8 mouse cellular contexts compared by ENCODE assay signal in genomic region chr15:3979871-3980270, GRCm38 (mm10). TPM values are rescaled to one million over a fixed set of nuclear protein-coding genes. Genes with fewer than 3 reads are reported as not detected.
A peak's percentile ranks its signal among the peaks of the same experiment; 100 is the strongest.
DNase-seq lines count a peak whose midpoint lies in the region; ATAC-seq and TF ChIP-seq lines count a peak whose summit lies in the region.

No protein-coding gene starts in this region.

- H3K27ac ChIP-seq in liver, adult 2 months (replicated peaks; ENCODE audit: insufficient read depth, low read depth, low read length): peak overlapping the region; percentile 92
- H3K27ac ChIP-seq in cortical plate, adult 2 months (ENCODE audit: insufficient read depth, low read length): peak overlapping the region; percentile 98
- H3K27ac ChIP-seq in intestine, embryonic 14.5 days (ENCODE audit: low read depth): peak overlapping the region; percentile 97

- H3K9ac ChIP-seq in liver, adult 2 months (ENCODE audit: low read depth, low read length): no peak overlapping the region
- peak overlapping the region; percentile 90 for H3K9ac ChIP-seq in intestine, embryonic 14.5 days (ENCODE audit: low read length)

- H3K27me3 ChIP-seq in liver, adult 2 months (ENCODE audit: control insufficient read depth, insufficient read depth, low read length): no peaks in the 10 kb centered on the region
- H3K27me3 ChIP-seq in intestine, embryonic 14.5 days (replicated peaks; ENCODE audit: control insufficient read depth, insufficient read depth, low read length): no peaks in the 10 kb centered on the region
- H3K27me3 ChIP-seq in myocyte (ENCODE audit: control insufficient read depth, insufficient read depth, insufficient read length): no peaks in the 10 kb centered on the region

- peaks cover 16% of the 10 kb centered on the region for H3K36me3 ChIP-seq in liver, adult 2 months (ENCODE audit: control insufficient read depth, insufficient read depth, low read length)
- peaks cover 27% of the 10 kb centered on the region for H3K36me3 ChIP-seq in intestine, embryonic 14.5 days (ENCODE audit: control insufficient read depth, insufficient read depth, low read length)
- H3K36me3 ChIP-seq in myocyte (ENCODE audit: control insufficient read depth, insufficient read depth): peaks cover 33% of the 10 kb centered on the region

- H3K4me1 ChIP-seq in liver, adult 2 months (ENCODE audit: control insufficient read depth, insufficient read depth, low read length): no peaks in the 10 kb centered on the region
- H3K4me1 ChIP-seq in cortical plate, adult 2 months (ENCODE audit: control insufficient read depth, insufficient read depth, low read length): no peaks in the 10 kb centered on the region
- no peaks in the 10 kb centered on the region for H3K4me1 ChIP-seq in intestine, embryonic 14.5 days (replicated peaks; ENCODE audit: control insufficient read depth, insufficient read depth, low read length)

- peak; percentile 21 for ATAC-seq in intestine, embryonic 14.5 days (replicated peaks; ENCODE audit: low FRiP score, low TSS enrichment, low read depth)

- H3ac ChIP-seq in myocyte (ENCODE audit: control insufficient read depth, insufficient read length): peak overlapping the region; percentile 24

- H3K79me2 ChIP-seq in liver, adult 2 months (ENCODE audit: control insufficient read depth, insufficient read depth, low read length): no peaks in the 10 kb centered on the region
- no peaks in the 10 kb centered on the region for H3K79me2 ChIP-seq in myocyte (ENCODE audit: control insufficient read depth, insufficient read depth)

- no peak overlapping the region for H3K4me3 ChIP-seq in liver, adult 2 months (ENCODE audit: insufficient read depth, low read depth, low read length)
- H3K4me3 ChIP-seq in cortical plate, adult 2 months (ENCODE audit: insufficient read depth, low read length): peak overlapping the region; percentile 50
- peak overlapping the region; percentile 60; the same call in 1 of the 2 replicates for H3K4me3 ChIP-seq in intestine, embryonic 14.5 days (ENCODE audit: low read depth, low read length)
- peak overlapping the region; percentile 27 for H3K4me3 ChIP-seq in myocyte

- no peaks in the 10 kb centered on the region for H3K9me3 ChIP-seq in intestine, embryonic 14.5 days (ENCODE audit: control insufficient read depth, low read length)

- TF ChIP-seq POLR2A in liver, adult 2 months (IDR thresholded peaks at IDR 0.05; ENCODE audit: extremely low read depth, insufficient read depth, low read length): no peak
- no peak for TF ChIP-seq POLR2A in cortical plate, adult 2 months (IDR thresholded peaks at IDR 0.05; ENCODE audit: extremely low read depth, insufficient read depth, low read length)
- no peak for TF ChIP-seq POLR2A in myocyte (IDR thresholded peaks at IDR 0.05; ENCODE audit: insufficient read length, low read depth)

- H3K4me2 ChIP-seq in intestine, embryonic 14.5 days (ENCODE audit: low read length): peak overlapping the region; percentile 58
- H3K4me2 ChIP-seq in myocyte (ENCODE audit: low read depth): peak overlapping the region; percentile 68

- DNase-seq in liver, adult 2 months (ENCODE audit: extremely low read depth, low read depth, low spot score): peak; percentile 56
- DNase-seq in liver: no peak
- no peak for DNase-seq in intestine, embryonic 14.5 days (ENCODE audit: low spot score)
- DNase-seq in testis, postnatal 14 days (ENCODE audit: low spot score): no peak
- DNase-seq in adrenal gland, adult 8-10 months: no peak
- DNase-seq in right cerebral cortex, postnatal 10 days (ENCODE audit: low spot score in 2 of 2): no peak

- TF ChIP-seq CTCF in liver, adult 2 months (IDR thresholded peaks at IDR 0.05; ENCODE audit: low read depth, low read length): no peak
- no peak for TF ChIP-seq CTCF in cortical plate, adult 2 months (IDR thresholded peaks at IDR 0.05; ENCODE audit: extremely low read depth, insufficient read depth, low read length)

- 14% methylated on average over 3 of the region's 3 CpGs for WGBS in liver, adult 2 months
- 73% methylated on average over 3 of the region's 3 CpGs for WGBS in intestine, embryonic 14.5 days

TF ChIP-seq in myocyte, 11 proteins besides CTCF, POLR2A, EP300 and RAD21:
- no peak for TF ChIP-seq TCF12 (IDR thresholded peaks at IDR 0.05; ENCODE audit: insufficient read depth, poor library complexity, severe bottlenecking)
- TF ChIP-seq TCF3 (IDR thresholded peaks at IDR 0.05; ENCODE audit: insufficient read length, low read depth): no peak
- no peak for TF ChIP-seq REST (IDR thresholded peaks at IDR 0.05; ENCODE audit: insufficient read depth, insufficient read length)
- no peak for TF ChIP-seq SRF (IDR thresholded peaks at IDR 0.05; ENCODE audit: control insufficient read depth, insufficient read length, low read depth)

RNA-seq across cellular contexts. Expression of gene Fbxo4, which starts 0.5 kb away (rescaled TPM):
- total RNA-seq in liver, adult 2 months (2014; rRNA removed): 18.0 and 21.1 TPM in 2 replicates
- polyA plus RNA-seq in liver, adult 2 months (2012; rRNA removed): 7.3 and 8.3 TPM in 2 replicates
- 9.8 and 11.6 TPM in 2 replicates for polyA plus RNA-seq in cortical plate, adult 2 months (2012; rRNA removed)
- 9.0 and 10.8 TPM in 2 replicates for polyA plus RNA-seq in intestine, embryonic 14.5 days (2014; fragmentation: Nextera tagmentation; extraction: Ambion mirVana)
- 14.4 TPM for polyA plus RNA-seq in myocyte (2012; fragmentation: generic; extraction: Trizol)
- 10 to 100 TPM; 21.0 to 24.8 (median 23.3) TPM for total RNA-seq in adrenal gland, adult 8-10 months (2022)

RNA-seq across cellular contexts. Expression of gene AW549877, which starts 15.7 kb away (rescaled TPM):
- 20.3 and 20.9 TPM in 2 replicates for total RNA-seq in liver, adult 2 months (2014; rRNA removed)
- 5.5 and 5.8 TPM in 2 replicates for polyA plus RNA-seq in liver, adult 2 months (2012; rRNA removed)
- 37.8 and 39.0 TPM in 2 replicates for polyA plus RNA-seq in cortical plate, adult 2 months (2012; rRNA removed)
- 48.1 and 49.8 TPM in 2 replicates for polyA plus RNA-seq in intestine, embryonic 14.5 days (2014; fragmentation: Nextera tagmentation; extraction: Ambion mirVana)
- polyA plus RNA-seq in myocyte (2012; fragmentation: generic; extraction: Trizol): 5.9 TPM
- total RNA-seq in adrenal gland, adult 8-10 months (2022): 10 to 100 TPM; 53.7 to 68.1 (median 56.5) TPM

RNA-seq across cellular contexts. Expression of gene Oxct1, which starts 46.3 kb away (rescaled TPM):
- 5.2 and 6.4 TPM in 2 replicates for total RNA-seq in liver, adult 2 months (2014; rRNA removed)
- polyA plus RNA-seq in liver, adult 2 months (2012; rRNA removed): 1.2 and 1.7 TPM in 2 replicates
- polyA plus RNA-seq in cortical plate, adult 2 months (2012; rRNA removed): 178 and 181 TPM in 2 replicates
- 199 and 206 TPM in 2 replicates for polyA plus RNA-seq in intestine, embryonic 14.5 days (2014; fragmentation: Nextera tagmentation; extraction: Ambion mirVana)
- polyA plus RNA-seq in myocyte (2012; fragmentation: generic; extraction: Trizol): 40.4 TPM
- 100 to 1,000 TPM; 108 to 155 (median 147) TPM for total RNA-seq in adrenal gland, adult 8-10 months (2022)

Comparison
In these comparisons a context has a peak if more than half of its experiments do, and no peak if none do; other contexts are left out.
1. RNA of gene Oxct1, which starts 46.3 kb away (polyA plus RNA-seq): 199 to 206 TPM in intestine, embryonic 14.5 days, 178 to 181 TPM in cortical plate, adult 2 months and 40.4 TPM in myocyte (single experiment); 1.2 to 1.7 TPM in liver, adult 2 months; every median in the first group is over 10 times any median in the second.
2. Peak in every context shown above with its lines, with median percentiles within 50 percentile points of each other: H3K27ac ChIP-seq.